In genomic region chr12:11198551-11198950, GRCm38 (mm10) we compare ENCODE assay signal across 35 mouse cellular contexts. TPM values are rescaled to one million over a fixed set of nuclear protein-coding genes. Genes with fewer than 3 reads are reported as not detected.
"Had no signal": no experiment of that assay in that cellular context is flagged by ENCODE, and none has a peak within 500 bp of the region (broad histone marks: within the 10 kb centered on the region; RNA-seq: fewer than 3 reads in every experiment).

No protein-coding gene starts in this region.

- H3K9me3 ChIP-seq: heart, embryonic 10.5 days; heart, embryonic 12.5 days; hindbrain, embryonic 13.5 days; hindbrain, embryonic 15.5 days; kidney, embryonic 15.5 days; limb, embryonic 13.5 days; limb, embryonic 15.5 days; liver, embryonic 12.5 days had no signal

- H3K9ac ChIP-seq: heart, embryonic 12.5 days; hindbrain, embryonic 13.5 days; hindbrain, embryonic 15.5 days; kidney, embryonic 15.5 days; limb, embryonic 13.5 days; limb, embryonic 15.5 days; liver, embryonic 12.5 days; liver, embryonic 14.5 days had no signal

- H3K4me1 ChIP-seq: hindbrain, embryonic 13.5 days; limb, embryonic 13.5 days; liver, embryonic 12.5 days had no signal

- DNase-seq: gastrocnemius, adult 2 months; gastrocnemius, postnatal 14 days; gastrocnemius, postnatal 36 days; heart, adult 18-20 months; heart, postnatal 10 days; heart, postnatal 36 days; kidney, adult 11 months; kidney, adult 2 months; kidney, adult 9 months; kidney, postnatal 14 days; kidney, postnatal 36 days; layer of hippocampus, adult 9-11 months; layer of hippocampus, postnatal 36 days; left cerebral cortex, postnatal 4 days had no signal

- H3K27ac ChIP-seq: gastrocnemius, adult 2 months; heart, embryonic 10.5 days; hindbrain, embryonic 13.5 days; hindbrain, embryonic 15.5 days; hindbrain, postnatal 0 days; kidney, embryonic 15.5 days; kidney, postnatal 0 days; limb, embryonic 13.5 days; limb, embryonic 15.5 days; liver, embryonic 12.5 days; liver, embryonic 14.5 days had no signal

- H3K4me3 ChIP-seq: gastrocnemius, adult 2 months; heart, embryonic 10.5 days; heart, embryonic 12.5 days; hindbrain, embryonic 13.5 days; hindbrain, embryonic 15.5 days; kidney, embryonic 15.5 days; limb, embryonic 13.5 days; limb, embryonic 15.5 days; liver, embryonic 12.5 days had no signal

- H3K36me3 ChIP-seq: heart, embryonic 10.5 days; heart, embryonic 12.5 days; hindbrain, embryonic 13.5 days; hindbrain, embryonic 15.5 days; kidney, embryonic 15.5 days; limb, embryonic 13.5 days; limb, embryonic 15.5 days; liver, embryonic 12.5 days had no signal

RNA-seq across cellular contexts. Expression of gene Msgn1, which starts 10.2 kb away (rescaled TPM):
- total RNA-seq: gastrocnemius, adult 2 months; gastrocnemius, postnatal 14 days; gastrocnemius, postnatal 36 days; heart, adult 18-20 months; heart, adult 8-10 months; heart, postnatal 10 days; heart, postnatal 36 days; hematopoietic stem cell, adult 5-6 weeks; hindbrain, postnatal 0 days; layer of hippocampus, adult 18-20 months; layer of hippocampus, adult 8-10 months; layer of hippocampus, postnatal 14 days; layer of hippocampus, postnatal 36 days; left cerebral cortex, adult 18-20 months; left cerebral cortex, adult 8-10 months; left cerebral cortex, postnatal 10 days; left cerebral cortex, postnatal 25 days; left cerebral cortex, postnatal 4 days; liver, adult 2 months had no signal

RNA-seq across cellular contexts. Expression of gene Kcns3, which starts 47.7 kb away (rescaled TPM):
- total RNA-seq: hematopoietic stem cell, adult 5-6 weeks had no signal
